Mouse (Mus musculus) heart, embryonic 15.5 days (tissue): ENCODE results near the gene Camkmt. TPM values are rescaled to one million over a fixed set of nuclear protein-coding genes. Genes with fewer than 3 reads are reported as not detected.

Experiments used
- ATAC-seq: fragments of 200-750 bp; cut with Nextera tagmentation; replicated peaks from 2 replicates; pipeline ENCODE4 v1.8.0; 2017; ENCODE audit warnings: low read depth, moderate TSS enrichment; ENCODE audit not compliant: insufficient number of reproducible peaks, insufficient read depth, low FRiP score
- H3K27ac ChIP-seq: fragments of 300-500 bp; sonication (generic); 2 replicates; pipeline ENCODE4 v1.5.1; 2015; ENCODE audit warnings: mild to moderate bottlenecking, inconsistent platforms
- H3K27me3 ChIP-seq: fragments of 300-500 bp; sonication (generic); 2 replicates; pipeline ENCODE4 v1.6.1; 2015; ENCODE audit warnings: inconsistent platforms
- H3K36me3 ChIP-seq: fragments of 300-500 bp; sonication (generic); 2 replicates; pipeline ENCODE4 v1.6.1; 2015; ENCODE audit warnings: mild to moderate bottlenecking, inconsistent platforms
- H3K4me1 ChIP-seq: fragments of 300-500 bp; sonication (generic); replicated peaks from 2 replicates; pipeline ENCODE4 v1.6.1; 2015; ENCODE audit warnings: inconsistent platforms
- H3K4me2 ChIP-seq: fragments of 300-500 bp; sonication (generic); 2 replicates; pipeline ENCODE4 v1.6.1; 2015; ENCODE audit warnings: inconsistent platforms, mild to moderate bottlenecking, moderate library complexity
- H3K4me3 ChIP-seq: fragments of 300-500 bp; sonication (generic); 2 replicates; pipeline ENCODE4 v1.5.1; 2015; ENCODE audit warnings: mild to moderate bottlenecking, inconsistent platforms
- H3K9ac ChIP-seq: fragments of 300-500 bp; sonication (generic); 2 replicates; pipeline ENCODE4 v1.6.1; 2015; ENCODE audit warnings: mild to moderate bottlenecking, inconsistent platforms
- H3K9me3 ChIP-seq: fragments of 300-500 bp; sonication (generic); replicated peaks from 2 replicates; pipeline ENCODE4 v1.6.1; 2016; ENCODE audit warnings: inconsistent platforms
- WGBS: fragments of 180-500 bp; shearing (Covaris S2); methylation state at CpG from one replicate; pipeline ENCODE4 v1.1.7; 2015; ENCODE audit warnings: mixed read lengths; 5-methylcytosine and 5-hydroxymethylcytosine counted together
- polyA plus RNA-seq: library from polyadenylated mRNA; unstranded; fragments of >200 nt; fragmentation: Nextera tagmentation; extraction: Ambion mirVana; gene quantifications from 2 replicates; pipeline ENCODE4 v1.2.1, GENCODE M21; 2015

Gene Camkmt
- polyA plus RNA-seq, 1 experiment from 2014 or later: 5.0 TPM

GRCm38 (mm10) chr17:85372523-85372922 lies 282.2 kb downstream of the Camkmt start:
- no peaks in the 10 kb centered on the region for H3K36me3 ChIP-seq
- no peak overlapping the region for H3K4me2 ChIP-seq
- H3K9ac ChIP-seq: no peak overlapping the region
- ATAC-seq: no peak
- H3K27ac ChIP-seq: no peak overlapping the region
- H3K9me3 ChIP-seq: no peaks in the 10 kb centered on the region
- H3K4me3 ChIP-seq: no peak overlapping the region
- WGBS: 74% methylated on average over 7 of the region's 7 CpGs
- peaks cover 10% of the 10 kb centered on the region for H3K4me1 ChIP-seq
- H3K27me3 ChIP-seq: 0 out of 2 replicates have a peak, but pooled peaks cover 3% of the 10 kb centered on the region

- 59% methylated on average over 19 of the region's 19 CpGs for WGBS
- H3K4me2 ChIP-seq: no peak overlapping the region
These were observed 283.9 kb downstream of the Camkmt start for GRCm38 (mm10) chr17:85374100-85374833.

GRCm38 (mm10) chr17:85374834-85375176 lies 284.5 kb downstream of the Camkmt start:
- Histone ChIP-seq H3K4me2 (peak overlapping the region; percentile 13; the same call in 1 of the 2 replicates), H3K4me3 (no peak overlapping the region), H3K4me1 (peaks cover 11% of the 10 kb centered on the region), H3K27me3 (no peaks in the 10 kb centered on the region), H3K9ac (no peak overlapping the region), H3K36me3 (no peaks in the 10 kb centered on the region), H3K27ac (no peak overlapping the region), H3K9me3 (no peaks in the 10 kb centered on the region)
- ATAC-seq: no peak
- 62% methylated on average over 8 of the region's 8 CpGs for WGBS

More at GRCm38 (mm10) chr17:85374100-85374833, 283.9 kb downstream of the Camkmt start:
- no peak for ATAC-seq
- Histone ChIP-seq H3K4me3 (no peak overlapping the region), H3K27me3 (no peaks in the 10 kb centered on the region), H3K36me3 (no peaks in the 10 kb centered on the region), H3K27ac (no peak overlapping the region), H3K9me3 (no peaks in the 10 kb centered on the region), H3K9ac (no peak overlapping the region), H3K4me1 (peaks cover 11% of the 10 kb centered on the region)

GRCm38 (mm10) chr17:85375523-85375922 lies 285.2 kb downstream of the Camkmt start:
- H3K9ac ChIP-seq: no peak overlapping the region
- H3K36me3 ChIP-seq: no peaks in the 10 kb centered on the region
- whole genome bisulfite sequencing: 49% methylated on average over 10 of the region's 10 CpGs
- ATAC-seq: no peak
- H3K9me3 ChIP-seq: no peaks in the 10 kb centered on the region
- H3K4me3 ChIP-seq: no peak overlapping the region
- H3K27ac ChIP-seq: no peak overlapping the region
- H3K27me3 ChIP-seq: no peaks in the 10 kb centered on the region
- peaks cover 11% of the 10 kb centered on the region for H3K4me1 ChIP-seq
- H3K4me2 ChIP-seq: no peak overlapping the region

GRCm38 (mm10) chr17:85377496-85377895 lies 287.1 kb downstream of the Camkmt start:
- no peaks in the 10 kb centered on the region for H3K36me3 ChIP-seq
- 52% methylated on average over 8 of the region's 8 CpGs for WGBS
- H3K4me3 ChIP-seq: no peak overlapping the region
- H3K27me3 ChIP-seq: no peaks in the 10 kb centered on the region
- no peak for ATAC-seq
- no peak overlapping the region for H3K27ac ChIP-seq
- peaks cover 11% of the 10 kb centered on the region for H3K4me1 ChIP-seq
- no peak overlapping the region; the same call in 1 of the 2 replicates for H3K4me2 ChIP-seq
- no peak overlapping the region for H3K9ac ChIP-seq
- no peaks in the 10 kb centered on the region for H3K9me3 ChIP-seq

- no peaks in the 10 kb centered on the region for H3K27me3 ChIP-seq
- WGBS: 81% methylated on average over 7 of the region's 7 CpGs
- no peak overlapping the region for H3K4me2 ChIP-seq
- H3K36me3 ChIP-seq: no peaks in the 10 kb centered on the region
- no peaks in the 10 kb centered on the region for H3K9me3 ChIP-seq
- H3K4me1 ChIP-seq: peaks cover 11% of the 10 kb centered on the region
- no peak overlapping the region for H3K27ac ChIP-seq
- H3K9ac ChIP-seq: no peak overlapping the region
- no peak overlapping the region for H3K4me3 ChIP-seq
- ATAC-seq: no peak
These were observed 288.7 kb downstream of the Camkmt start for GRCm38 (mm10) chr17:85379101-85379500.

GRCm38 (mm10) chr17:85381578-85382223 lies 291.3 kb downstream of the Camkmt start:
- H3K9ac ChIP-seq: no peak overlapping the region
- no peaks in the 10 kb centered on the region for H3K36me3 ChIP-seq
- 0 out of 2 replicates have a peak, but pooled peaks cover 5% of the 10 kb centered on the region for H3K4me1 ChIP-seq
- no peaks in the 10 kb centered on the region for H3K27me3 ChIP-seq
- 62% methylated on average over 8 of the region's 8 CpGs for WGBS
- no peaks in the 10 kb centered on the region for H3K9me3 ChIP-seq
- no peak for ATAC-seq
- H3K27ac ChIP-seq: no peak overlapping the region
- H3K4me3 ChIP-seq: no peak overlapping the region
- H3K4me2 ChIP-seq: no peak overlapping the region

- H3K4me1 ChIP-seq: 0 out of 2 replicates have a peak, but pooled peaks cover 3% of the 10 kb centered on the region
- no peak overlapping the region for H3K4me2 ChIP-seq
- H3K27ac ChIP-seq: no peak overlapping the region
- H3K9ac ChIP-seq: no peak overlapping the region
- H3K27me3 ChIP-seq: no peaks in the 10 kb centered on the region
- H3K4me3 ChIP-seq: no peak overlapping the region
- no peak for ATAC-seq
- H3K9me3 ChIP-seq: no peaks in the 10 kb centered on the region
- H3K36me3 ChIP-seq: no peaks in the 10 kb centered on the region
- WGBS: 47% methylated on average over 4 of the region's 4 CpGs
These were observed 292.0 kb downstream of the Camkmt start for GRCm38 (mm10) chr17:85382344-85382743.

- 75% methylated on average over 6 of the region's 6 CpGs for WGBS
- H3K9ac ChIP-seq: no peak overlapping the region
- no peak for ATAC-seq
- no peak overlapping the region for H3K27ac ChIP-seq
- no peaks in the 10 kb centered on the region for H3K27me3 ChIP-seq
- H3K4me2 ChIP-seq: no peak overlapping the region
- H3K9me3 ChIP-seq: no peaks in the 10 kb centered on the region
- no peaks in the 10 kb centered on the region for H3K36me3 ChIP-seq
- no peak overlapping the region for H3K4me3 ChIP-seq
- no peaks in the 10 kb centered on the region for H3K4me1 ChIP-seq
These were observed 292.6 kb downstream of the Camkmt start for GRCm38 (mm10) chr17:85382906-85383305.

GRCm38 (mm10) chr17:85393091-85393890 lies 302.9 kb downstream of the Camkmt start:
- H3K4me2 ChIP-seq: no peak overlapping the region
- no peaks in the 10 kb centered on the region for H3K27me3 ChIP-seq
- 86% methylated on average over 16 of the region's 16 CpGs for WGBS
- 0 out of 2 replicates have a peak, but pooled peaks cover 3% of the 10 kb centered on the region for H3K4me1 ChIP-seq
- no peak overlapping the region for H3K4me3 ChIP-seq
- H3K9ac ChIP-seq: no peak overlapping the region
- no peaks in the 10 kb centered on the region for H3K36me3 ChIP-seq
- no peak for ATAC-seq
- H3K27ac ChIP-seq: no peak overlapping the region
- no peaks in the 10 kb centered on the region for H3K9me3 ChIP-seq

GRCm38 (mm10) chr17:85393891-85394321 lies 303.6 kb downstream of the Camkmt start:
- WGBS: 85% methylated on average over 7 of the region's 7 CpGs
- H3K4me1 ChIP-seq: peaks cover 8% of the 10 kb centered on the region
- H3K27me3 ChIP-seq: no peaks in the 10 kb centered on the region
- no peak overlapping the region for H3K27ac ChIP-seq
- no peaks in the 10 kb centered on the region for H3K9me3 ChIP-seq
- H3K4me3 ChIP-seq: no peak overlapping the region
- no peaks in the 10 kb centered on the region for H3K36me3 ChIP-seq
- H3K4me2 ChIP-seq: no peak overlapping the region
- H3K9ac ChIP-seq: no peak overlapping the region
- ATAC-seq: no peak
